Mouse (Mus musculus): ENCODE data around the gene Skp2. TPM values are rescaled to one million over a fixed set of nuclear protein-coding genes. Genes with fewer than 3 reads are reported as not detected.

Gene Skp2
- polyA plus RNA-seq, 2 experiments: 9.8 to 23.2 TPM

DNA sequence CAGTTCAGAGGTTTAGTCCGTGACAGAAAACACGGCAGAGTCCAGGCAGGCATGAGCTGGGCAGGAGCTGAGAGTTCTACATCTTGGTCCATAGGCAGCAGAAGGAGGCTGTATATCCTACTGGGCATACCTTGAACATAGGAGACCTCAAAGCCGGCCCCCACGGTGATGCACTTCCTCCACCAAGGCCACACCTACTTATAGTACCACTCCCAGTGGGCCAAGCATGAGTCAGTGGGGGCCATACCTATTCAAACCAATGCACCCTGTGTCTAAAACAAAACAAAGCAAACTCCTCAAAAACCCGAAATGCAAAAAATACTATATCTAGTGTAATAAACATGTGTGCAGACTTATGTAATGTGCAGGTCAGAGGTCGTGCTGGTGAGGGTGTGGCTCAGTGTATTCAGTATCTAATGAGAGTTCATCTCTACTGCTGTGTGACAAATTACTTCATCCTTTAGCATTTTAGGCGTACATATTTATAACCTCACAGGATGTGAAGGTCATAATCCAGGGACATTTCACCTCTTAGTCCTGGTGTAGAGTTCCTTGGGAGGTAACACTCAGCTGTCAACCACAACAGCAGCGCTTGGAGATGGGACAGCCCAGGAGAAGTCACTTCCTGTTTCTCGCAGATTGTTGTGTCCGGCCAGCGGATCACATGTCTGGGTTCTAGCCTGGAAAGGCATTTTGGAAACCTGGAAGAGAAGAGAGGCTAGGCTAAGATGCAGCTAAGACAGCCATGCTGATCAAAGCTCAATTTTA, 61.4 kb downstream of the Skp2 start:
- Histone ChIP-seq H3K4me3 (ENCODE audit: insufficient read depth in 1 of 2, low read depth in 2 of 2, low read length in 2 of 2) (no peak overlapping the region), H3K4me1 (replicated peaks; ENCODE audit: control insufficient read depth in 2 of 2, insufficient read depth in 2 of 2, low read length in 1 of 2) (peaks cover 17 to 23% of the 10 kb centered on the region in 2 experiments), H3K27me3 (ENCODE audit: control insufficient read depth, insufficient read depth, low read length) (no peaks in the 10 kb centered on the region), H3K27ac (peak overlapping the region; percentile 69), H3K4me2 (ENCODE audit: low read depth) (peak overlapping the region; percentile 47), H3K9ac (replicated peaks) (peak overlapping the region; percentile 34), H3K36me3 (replicated peaks; ENCODE audit: control insufficient read depth, insufficient read depth, low read depth) (peaks cover 93% of the 10 kb centered on the region), H3K9me3 (ENCODE audit: control insufficient read depth, low read length) (no peaks in the 10 kb centered on the region)
- ATAC-seq (ENCODE audit: insufficient read depth) (peak; percentile 34; the same call in 1 of the 2 replicates), DNase-seq (ENCODE audit: low read depth in 3 of 3, low spot score in 3 of 3) (no peak)
- no peak for TF ChIP-seq EP300 (IDR thresholded peaks at IDR 0.05; ENCODE audit: low read depth)
- no peak for TF ChIP-seq CTCF (IDR thresholded peaks at IDR 0.05; ENCODE audit: low read depth)
- 60% methylated on average over 11 of the region's 11 CpGs for WGBS (ENCODE audit: insufficient replicate concordance)

DNA sequence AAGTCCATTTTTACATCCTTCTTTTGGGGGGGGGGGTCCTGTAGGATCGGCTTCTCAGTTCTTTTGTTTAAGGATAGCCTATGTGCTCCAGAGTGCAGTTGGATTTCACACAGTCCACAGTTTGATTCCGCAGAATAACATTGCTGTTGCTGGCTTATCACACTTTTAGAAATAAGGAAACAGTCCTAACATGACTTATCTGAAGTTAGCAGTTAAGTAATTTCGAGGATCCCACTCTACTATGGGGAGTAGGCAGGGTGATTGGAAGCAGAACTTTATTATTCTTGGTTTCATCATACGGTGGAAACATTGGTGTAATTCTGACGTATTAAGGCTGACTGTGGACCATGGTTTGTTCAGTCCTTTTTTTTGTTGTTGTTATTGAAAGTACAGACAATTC, 64.6 kb downstream of the Skp2 start:
- Histone ChIP-seq H3K27me3 (ENCODE audit: control insufficient read depth, insufficient read depth, low read length) (no peaks in the 10 kb centered on the region), H3K4me3 (ENCODE audit: insufficient read depth in 1 of 2, low read depth in 2 of 2, low read length in 2 of 2) (no peak overlapping the region), H3K36me3 (replicated peaks; ENCODE audit: control insufficient read depth, insufficient read depth, low read depth) (peaks cover 93% of the 10 kb centered on the region), H3K27ac (no peak overlapping the region), H3K4me1 (replicated peaks; ENCODE audit: control insufficient read depth in 2 of 2, insufficient read depth in 2 of 2, low read length in 1 of 2) (peaks cover 26 to 44% of the 10 kb centered on the region in 2 experiments), H3K9ac (replicated peaks) (no peak overlapping the region), H3K9me3 (ENCODE audit: control insufficient read depth, low read length) (no peaks in the 10 kb centered on the region), H3K4me2 (ENCODE audit: low read depth) (no peak overlapping the region)
- 58% methylated on average over 5 of the region's 5 CpGs for WGBS (ENCODE audit: insufficient replicate concordance)
- ATAC-seq (ENCODE audit: insufficient read depth): no peak
- no peak for DNase-seq (ENCODE audit: low read depth in 3 of 3, low spot score in 3 of 3)
- no peak for TF ChIP-seq EP300 (IDR thresholded peaks at IDR 0.05; ENCODE audit: low read depth)
- no peak for TF ChIP-seq CTCF (IDR thresholded peaks at IDR 0.05; ENCODE audit: low read depth)

DNA sequence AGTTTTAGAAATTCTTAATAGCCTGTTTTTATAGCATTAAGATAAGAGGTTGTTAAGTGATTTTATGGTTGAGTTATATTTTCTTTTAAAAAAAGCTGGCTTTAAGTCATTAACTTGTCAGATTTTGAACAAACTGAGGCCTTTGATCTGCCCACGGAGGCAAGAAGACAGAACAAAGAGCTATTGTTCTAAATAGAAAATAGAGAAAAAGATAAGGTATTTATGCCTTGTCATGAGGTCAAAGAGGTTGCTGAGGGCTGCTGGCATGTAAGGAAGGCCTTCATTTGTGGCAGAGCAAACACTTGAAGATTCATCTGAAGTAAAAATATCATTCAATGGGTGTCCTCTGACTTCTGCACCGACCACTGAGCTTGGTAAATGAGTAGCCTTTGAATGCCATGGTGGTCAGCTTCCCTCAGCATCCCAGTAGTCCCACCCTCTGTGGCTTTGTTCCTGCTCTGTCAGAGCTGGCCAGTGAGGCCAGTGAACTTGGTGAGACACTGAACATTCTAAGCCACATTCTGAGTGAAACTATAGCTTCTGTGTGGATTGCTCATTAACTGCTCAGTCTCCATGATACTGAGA, 66.0 kb downstream of the Skp2 start:
- Histone ChIP-seq H3K4me2 (ENCODE audit: low read depth) (no peak overlapping the region), H3K9ac (replicated peaks) (no peak overlapping the region), H3K27ac (no peak overlapping the region), H3K4me3 (ENCODE audit: insufficient read depth in 1 of 2, low read depth in 2 of 2, low read length in 2 of 2) (no peak overlapping the region), H3K27me3 (ENCODE audit: control insufficient read depth, insufficient read depth, low read length) (no peaks in the 10 kb centered on the region), H3K36me3 (replicated peaks; ENCODE audit: control insufficient read depth, insufficient read depth, low read depth) (peaks cover 95% of the 10 kb centered on the region), H3K9me3 (ENCODE audit: control insufficient read depth, low read length) (no peaks in the 10 kb centered on the region), H3K4me1 (replicated peaks; ENCODE audit: control insufficient read depth in 2 of 2, insufficient read depth in 2 of 2, low read length in 1 of 2) (peaks cover 21 to 36% of the 10 kb centered on the region in 2 experiments)
- no peak for TF ChIP-seq CTCF (IDR thresholded peaks at IDR 0.05; ENCODE audit: low read depth)
- no peak for TF ChIP-seq EP300 (IDR thresholded peaks at IDR 0.05; ENCODE audit: low read depth)
- DNase-seq (ENCODE audit: low read depth in 3 of 3, low spot score in 3 of 3): no peak
- no peak for ATAC-seq (ENCODE audit: insufficient read depth)
- WGBS (ENCODE audit: insufficient replicate concordance): 57% methylated on average over 2 of the region's 2 CpGs

DNA sequence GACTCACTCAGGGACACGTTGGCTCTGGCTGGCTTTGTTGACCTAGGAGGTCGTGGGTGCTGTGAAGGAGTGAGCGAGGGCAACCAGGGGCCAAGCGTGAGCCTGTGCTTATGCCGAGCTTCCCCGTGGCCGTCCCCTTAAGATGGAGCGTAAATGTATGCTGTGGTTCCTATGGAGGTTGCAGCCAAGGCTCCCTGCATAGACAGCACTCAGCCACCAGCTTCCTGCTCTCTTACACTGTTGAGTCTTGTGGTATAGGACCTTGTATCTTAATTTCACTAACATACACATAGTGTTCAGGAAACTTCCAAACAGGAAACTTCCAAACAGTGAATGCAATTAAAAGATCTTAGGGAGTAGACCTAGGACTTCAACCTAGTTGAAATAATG, 66.5 kb downstream of the Skp2 start:
- Histone ChIP-seq H3K4me1 (replicated peaks; ENCODE audit: control insufficient read depth in 2 of 2, insufficient read depth in 2 of 2, low read length in 1 of 2) (peaks cover 15 to 33% of the 10 kb centered on the region in 2 experiments), H3K9ac (replicated peaks) (no peak overlapping the region), H3K4me3 (ENCODE audit: insufficient read depth in 1 of 2, low read depth in 2 of 2, low read length in 2 of 2) (no peak overlapping the region), H3K27ac (no peak overlapping the region), H3K27me3 (ENCODE audit: control insufficient read depth, insufficient read depth, low read length) (no peaks in the 10 kb centered on the region), H3K4me2 (ENCODE audit: low read depth) (no peak overlapping the region), H3K9me3 (ENCODE audit: control insufficient read depth, low read length) (no peaks in the 10 kb centered on the region), H3K36me3 (replicated peaks; ENCODE audit: control insufficient read depth, insufficient read depth, low read depth) (peaks cover 95% of the 10 kb centered on the region)
- ATAC-seq (ENCODE audit: insufficient read depth) (no peak), DNase-seq (ENCODE audit: low read depth in 3 of 3, low spot score in 3 of 3) (no peak)
- TF ChIP-seq CTCF (IDR thresholded peaks at IDR 0.05; ENCODE audit: low read depth) (no peak), EP300 (IDR thresholded peaks at IDR 0.05; ENCODE audit: low read depth) (no peak)
- 86% methylated on average over 8 of the region's 8 CpGs for WGBS (ENCODE audit: insufficient replicate concordance)

DNA sequence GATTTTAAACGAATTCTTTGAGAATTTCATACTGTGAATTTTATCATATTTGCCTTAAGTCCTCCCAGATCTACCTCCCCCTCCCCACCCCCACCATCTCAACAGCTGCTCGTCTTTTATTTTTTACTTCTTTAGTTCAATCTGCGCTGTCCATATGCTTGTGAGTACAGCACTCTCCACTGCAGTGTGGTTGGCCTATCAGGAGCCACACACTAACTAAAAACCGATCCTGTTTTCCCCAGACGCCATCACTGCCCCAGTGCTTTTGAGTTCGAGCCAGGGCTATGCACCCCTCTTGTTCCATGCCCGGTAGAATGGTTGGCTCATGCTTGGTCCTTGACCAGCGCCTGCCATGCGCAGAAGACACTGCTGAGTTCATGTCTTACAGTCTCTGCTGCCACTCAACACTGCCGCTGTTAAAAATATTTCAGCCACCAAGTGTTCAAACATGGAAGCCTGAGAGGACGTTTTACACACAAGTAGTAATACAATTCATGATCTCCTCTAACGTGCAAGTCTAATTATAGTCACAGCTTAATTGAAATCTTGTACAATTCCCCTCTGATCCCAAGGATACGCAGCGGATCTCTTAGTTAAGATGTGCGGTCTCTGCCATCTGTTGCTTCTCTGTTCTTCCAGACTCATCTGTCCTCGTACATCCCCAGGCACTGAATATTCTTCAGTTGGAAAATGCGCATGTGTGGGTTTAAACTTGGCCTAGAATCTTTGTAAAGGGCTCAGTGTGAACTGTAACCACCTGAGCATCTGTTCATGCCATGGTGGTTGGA, 67.1 kb downstream of the Skp2 start:
- no peaks in the 10 kb centered on the region for H3K27me3 ChIP-seq (ENCODE audit: control insufficient read depth, insufficient read depth, low read length)
- TF ChIP-seq EP300 (IDR thresholded peaks at IDR 0.05; ENCODE audit: low read depth) (no peak), CTCF (IDR thresholded peaks at IDR 0.05; ENCODE audit: low read depth) (no peak)
- peaks cover 12 to 28% of the 10 kb centered on the region in 2 experiments for H3K4me1 ChIP-seq (replicated peaks; ENCODE audit: control insufficient read depth in 2 of 2, insufficient read depth in 2 of 2, low read length in 1 of 2)
- no peak overlapping the region for H3K27ac ChIP-seq
- ATAC-seq (ENCODE audit: insufficient read depth) (no peak), DNase-seq (ENCODE audit: low read depth in 3 of 3, low spot score in 3 of 3) (no peak)
- WGBS (ENCODE audit: insufficient replicate concordance): 83% methylated on average over 17 of the region's 17 CpGs
- peaks cover 95% of the 10 kb centered on the region for H3K36me3 ChIP-seq (replicated peaks; ENCODE audit: control insufficient read depth, insufficient read depth, low read depth)
- no peak overlapping the region for H3K9ac ChIP-seq (replicated peaks)
- H3K9me3 ChIP-seq (ENCODE audit: control insufficient read depth, low read length): no peaks in the 10 kb centered on the region
- H3K4me2 ChIP-seq (ENCODE audit: low read depth): no peak overlapping the region
- no peak overlapping the region for H3K4me3 ChIP-seq (ENCODE audit: insufficient read depth in 1 of 2, low read depth in 2 of 2, low read length in 2 of 2)

Measured in liver, embryonic 14.5 days (tissue).